Mouse (Mus musculus) midbrain, embryonic 14.5 days (tissue): Measurements from ENCODE around the gene Zbtb38. TPM values are rescaled to one million over a fixed set of nuclear protein-coding genes. Genes with fewer than 3 reads are reported as not detected.
A peak's percentile ranks its signal among the peaks of the same experiment; 100 is the strongest.

Experiments used
- ATAC-seq: fragments of 200-750 bp; cut with Nextera tagmentation; 2 replicates; pipeline ENCODE4 v1.8.0; 2017; ENCODE audit warnings: moderate number of reproducible peaks, moderate library complexity; ENCODE audit not compliant: low FRiP score, low TSS enrichment
- DNase-seq: peaks from one replicate; pipeline ENCODE4 v3.0.0-alpha.2; 2015
- H3K27ac ChIP-seq: fragments of 300-500 bp; sonication (generic); replicated peaks from 2 replicates; pipeline ENCODE4 v1.5.1; 2014; ENCODE audit warnings: mild to moderate bottlenecking, low read depth, low read length, moderate library complexity
- H3K27me3 ChIP-seq: fragments of 300-500 bp; sonication (generic); 2 replicates; pipeline ENCODE4 v1.6.1; 2014; ENCODE audit warnings: low read length, control low read depth, mixed read lengths; ENCODE audit not compliant: control insufficient read depth, insufficient read depth
- H3K36me3 ChIP-seq: fragments of 300-500 bp; sonication (generic); 2 replicates; pipeline ENCODE4 v1.6.1; 2014; ENCODE audit warnings: low read length, control low read depth; ENCODE audit not compliant: control insufficient read depth, insufficient read depth
- H3K4me1 ChIP-seq: fragments of 300-500 bp; sonication (generic); 2 replicates; pipeline ENCODE4 v1.6.1; 2014; ENCODE audit warnings: mild to moderate bottlenecking, antibody characterized with exemption, low read length, control low read depth; ENCODE audit not compliant: control insufficient read depth, insufficient read depth
- H3K4me2 ChIP-seq: fragments of 300-500 bp; sonication (generic); 2 replicates; pipeline ENCODE4 v1.6.1; 2014; ENCODE audit warnings: mild to moderate bottlenecking, low read length, moderate library complexity
- H3K4me3 ChIP-seq: fragments of 300-500 bp; sonication (generic); replicated peaks from 2 replicates; pipeline ENCODE4 v1.5.1; 2014; ENCODE audit warnings: low read depth, low read length
- H3K9ac ChIP-seq: fragments of 300-500 bp; sonication (generic); replicated peaks from 2 replicates; pipeline ENCODE4 v1.6.1; 2014; ENCODE audit warnings: mild to moderate bottlenecking, low read length, moderate library complexity
- H3K9me3 ChIP-seq: fragments of 300-500 bp; sonication (generic); 2 replicates; pipeline ENCODE4 v1.6.1; 2016; ENCODE audit warnings: low read length, control low read depth, mixed read lengths; ENCODE audit not compliant: control insufficient read depth
- WGBS: fragments of 180-500 bp; shearing (Covaris S2); extraction: QIAGEN DNeasy Blood & Tissue Kit; methylation state at CpG from one replicate; pipeline ENCODE4 v1.1.7; 2014; 5-methylcytosine and 5-hydroxymethylcytosine counted together
- polyA plus RNA-seq: library from polyadenylated mRNA; unstranded; fragments of >200 nt; fragmentation: Nextera tagmentation; extraction: Ambion mirVana; gene quantifications from 2 replicates; pipeline ENCODE4 v1.2.1, GENCODE M21; 2014

Zbtb38 gene
- polyA plus RNA-seq, 1 experiment from 2014 or later, result 55.1 TPM

GRCm38 (mm10) chr9:96731039-96731895 lies 21.4 kb downstream of the Zbtb38 start:
- 55% methylated on average over 19 of the region's 19 CpGs for WGBS

GRCm38 (mm10) chr9:96730311-96730625 lies 22.4 kb downstream of the Zbtb38 start:
- H3K9me3 ChIP-seq, result no peaks in the 10 kb centered on the region
- peak overlapping the region; percentile 75 for H3K27ac ChIP-seq
- H3K4me2 ChIP-seq, result peak overlapping the region; percentile 53
- H3K4me1 ChIP-seq, result peaks cover 50% of the 10 kb centered on the region
- peak overlapping the region; percentile 51 for H3K9ac ChIP-seq
- no peaks in the 10 kb centered on the region for H3K36me3 ChIP-seq
- peak overlapping the region; percentile 41 for H3K4me3 ChIP-seq
- DNase-seq, result peak; percentile 42
- no peaks in the 10 kb centered on the region for H3K27me3 ChIP-seq
- ATAC-seq, result no peak
- 80% methylated on average over 2 of the region's 2 CpGs for WGBS

More at GRCm38 (mm10) chr9:96731039-96731895, 21.4 kb downstream of the Zbtb38 start:
- Histone ChIP-seq H3K4me3 (peak overlapping the region; percentile 41), H3K27me3 (no peaks in the 10 kb centered on the region), H3K36me3 (no peaks in the 10 kb centered on the region), H3K9me3 (no peaks in the 10 kb centered on the region), H3K4me1 (peaks cover 49% of the 10 kb centered on the region), H3K9ac (peak overlapping the region; percentile 75), H3K4me2 (peak overlapping the region; percentile 53), H3K27ac (peak overlapping the region; percentile 97)
- DNase-seq (peak; percentile 64), ATAC-seq (no peak)

- DNase-seq (peak; percentile 66), ATAC-seq (no peak)
- H3K27me3 ChIP-seq, result no peaks in the 10 kb centered on the region
- H3K27ac ChIP-seq, result peak overlapping the region; percentile 75
- H3K9me3 ChIP-seq, result no peaks in the 10 kb centered on the region
- H3K4me1 ChIP-seq, result peaks cover 55% of the 10 kb centered on the region
- 73% methylated on average over 10 of the region's 10 CpGs for WGBS
- H3K4me2 ChIP-seq, result peak overlapping the region; percentile 53
- peak overlapping the region; percentile 41 for H3K4me3 ChIP-seq
- peak overlapping the region; percentile 51 for H3K9ac ChIP-seq
- no peaks in the 10 kb centered on the region for H3K36me3 ChIP-seq
Measured at GRCm38 (mm10) chr9:96729537-96730310, 22.9 kb downstream of the Zbtb38 start.

- ATAC-seq, result no peak
- peak; percentile 51 for DNase-seq
- Histone ChIP-seq H3K9ac (no peak overlapping the region), H3K4me1 (peaks cover 52% of the 10 kb centered on the region), H3K27ac (peak overlapping the region; percentile 75), H3K36me3 (no peaks in the 10 kb centered on the region), H3K27me3 (no peaks in the 10 kb centered on the region), H3K4me2 (peak overlapping the region; percentile 53), H3K9me3 (no peaks in the 10 kb centered on the region), H3K4me3 (peak overlapping the region; percentile 41)
- WGBS, result 67% methylated on average over 16 of the region's 16 CpGs
Measured at GRCm38 (mm10) chr9:96728338-96729162, 24.1 kb downstream of the Zbtb38 start.

GRCm38 (mm10) chr9:96727688-96728087 lies 24.9 kb downstream of the Zbtb38 start:
- H3K27ac ChIP-seq, result peak overlapping the region; percentile 75; the same call in 1 of the 2 replicates
- H3K36me3 ChIP-seq, result no peaks in the 10 kb centered on the region
- peak overlapping the region; percentile 53 for H3K4me2 ChIP-seq
- H3K9ac ChIP-seq, result no peak overlapping the region
- DNase-seq (no peak), ATAC-seq (no peak)
- H3K9me3 ChIP-seq, result no peaks in the 10 kb centered on the region
- peaks cover 47% of the 10 kb centered on the region for H3K4me1 ChIP-seq
- WGBS, result 89% methylated on average over 6 of the region's 6 CpGs
- no peak overlapping the region for H3K4me3 ChIP-seq
- no peaks in the 10 kb centered on the region for H3K27me3 ChIP-seq

GRCm38 (mm10) chr9:96726336-96727131 lies 26.1 kb downstream of the Zbtb38 start:
- no peaks in the 10 kb centered on the region for H3K36me3 ChIP-seq
- DNase-seq, result peak; percentile 54
- peaks cover 47% of the 10 kb centered on the region for H3K4me1 ChIP-seq
- no peaks in the 10 kb centered on the region for H3K9me3 ChIP-seq
- H3K4me2 ChIP-seq, result peak overlapping the region; percentile 47
- WGBS, result 15% methylated on average over 14 of the region's 14 CpGs
- peak overlapping the region; percentile 19 for H3K4me3 ChIP-seq
- H3K27me3 ChIP-seq, result no peaks in the 10 kb centered on the region
- ATAC-seq, result no peak
- H3K9ac ChIP-seq, result peak overlapping the region; percentile 21; the same call in 1 of the 2 replicates
- H3K27ac ChIP-seq, result peak overlapping the region; percentile 87

- peak overlapping the region; percentile 47 for H3K4me2 ChIP-seq
- H3K27me3 ChIP-seq, result no peaks in the 10 kb centered on the region
- H3K4me3 ChIP-seq, result no peak overlapping the region
- peaks cover 46% of the 10 kb centered on the region for H3K4me1 ChIP-seq
- no peaks in the 10 kb centered on the region for H3K9me3 ChIP-seq
- no peaks in the 10 kb centered on the region for H3K36me3 ChIP-seq
- peak overlapping the region; percentile 87 for H3K27ac ChIP-seq
- DNase-seq (peak; percentile 81), ATAC-seq (peak; percentile 77)
- peak overlapping the region; percentile 21; the same call in 1 of the 2 replicates for H3K9ac ChIP-seq
- 6% methylated on average over 9 of the region's 9 CpGs for WGBS
Measured at GRCm38 (mm10) chr9:96725582-96726320, 26.9 kb downstream of the Zbtb38 start.
